Mouse (Mus musculus) liver, adult 2 months (tissue): ENCODE results near the gene Clcn6. TPM values are rescaled to one million over a fixed set of nuclear protein-coding genes. Genes with fewer than 3 reads are reported as not detected.

Experiments
- DNase-seq: peaks from one replicate; pipeline ENCODE4 v3.0.0-alpha.2; 2011; ENCODE audit warnings: low read depth, low spot score; ENCODE audit errors: extremely low read depth
- H3K27ac ChIP-seq: fragments of 200-500 bp; replicated peaks from 2 replicates; pipeline ENCODE4 v1.5.1; 2012; ENCODE audit warnings: low read depth, mild to moderate bottlenecking, control low read depth, inconsistent platforms, low read length; ENCODE audit not compliant: insufficient read depth
- H3K27me3 ChIP-seq: fragments of 200-500 bp; 2 replicates; pipeline ENCODE4 v1.6.1; 2012; ENCODE audit warnings: mild to moderate bottlenecking, moderate library complexity, low read length, inconsistent platforms; ENCODE audit not compliant: control insufficient read depth, insufficient read depth
- H3K36me3 ChIP-seq: fragments of 200-500 bp; 2 replicates; pipeline ENCODE4 v1.6.1; 2012; ENCODE audit warnings: low read length, inconsistent platforms; ENCODE audit not compliant: control insufficient read depth, insufficient read depth
- H3K4me1 ChIP-seq: fragments of 200-500 bp; 2 replicates; pipeline ENCODE4 v1.6.1; 2011; ENCODE audit warnings: low read length; ENCODE audit not compliant: control insufficient read depth, insufficient read depth
- H3K4me3 ChIP-seq: fragments of 200-500 bp; 2 replicates; pipeline ENCODE4 v1.5.1; 2011; ENCODE audit warnings: low read depth, mild to moderate bottlenecking, control low read depth, low read length, moderate library complexity; ENCODE audit not compliant: insufficient read depth
- H3K79me2 ChIP-seq: fragments of 200-500 bp; 2 replicates; pipeline ENCODE4 v1.6.1; 2012; ENCODE audit warnings: inconsistent platforms, mild to moderate bottlenecking, low read length, moderate library complexity; ENCODE audit not compliant: control insufficient read depth, insufficient read depth
- H3K9ac ChIP-seq: fragments of 200-500 bp; 2 replicates; pipeline ENCODE4 v1.6.1; 2012; ENCODE audit warnings: low read depth, mild to moderate bottlenecking, control low read depth, inconsistent platforms, low read length
- CTCF ChIP-seq: fragments of 200-500 bp; IDR thresholded peaks from 2 replicates; pipeline ENCODE4 v1.5.1; 2011; ENCODE audit warnings: low read depth, low read length, control low read depth
- POLR2A ChIP-seq: fragments of 200-500 bp; IDR thresholded peaks from 2 replicates; pipeline ENCODE4 v1.6.1; 2011; ENCODE audit warnings: low read length, control low read depth; ENCODE audit not compliant: insufficient read depth; ENCODE audit errors: extremely low read depth
- WGBS: fragments of 180-500 bp; shearing (Covaris S2); methylation state at CpG from one replicate; pipeline ENCODE4 v1.1.7; 2018; 5-methylcytosine and 5-hydroxymethylcytosine counted together
- polyA plus RNA-seq: library from polyadenylated mRNA; depleted of rRNA; stranded (reverse); fragments of >200 nt; gene quantifications from 2 replicates; pipeline ENCODE4 v1.2.3, GENCODE M21; 2012
- total RNA-seq: library from RNA; depleted of rRNA; stranded (reverse); fragments of >200 nt; gene quantifications from 2 replicates; pipeline ENCODE4 v1.2.3, GENCODE M21; 2014

The Clcn6 gene
- total and polyA plus RNA-seq, 2 experiments = 1.8 to 5.3 TPM

- no peak for TF ChIP-seq CTCF
- TF ChIP-seq POLR2A = no peak
- H3K4me3 ChIP-seq = peak overlapping the region; percentile 66
- no peaks in the 10 kb centered on the region for H3K27me3 ChIP-seq
- peaks cover 4% of the 10 kb centered on the region; the same call in 1 of the 2 replicates for H3K36me3 ChIP-seq
- no peaks in the 10 kb centered on the region; the same call in 1 of the 2 replicates for H3K79me2 ChIP-seq
- WGBS = 5% methylated on average over 19 of the region's 19 CpGs
- peak; percentile 75 for DNase-seq
- H3K27ac ChIP-seq = peak overlapping the region; percentile 70
- H3K4me1 ChIP-seq = peaks cover 19% of the 10 kb centered on the region
- peak overlapping the region; percentile 57 for H3K9ac ChIP-seq
These were observed 820 bp upstream of the Clcn6 start for GRCm38 (mm10) chr4:148039254-148040028.

- peaks cover 19% of the 10 kb centered on the region for H3K4me1 ChIP-seq
- 5% methylated on average over 26 of the region's 26 CpGs for WGBS
- TF ChIP-seq CTCF = no peak
- TF ChIP-seq POLR2A = no peak
These were observed 482 bp downstream of the Clcn6 start for GRCm38 (mm10) chr4:148038079-148038599.

GRCm38 (mm10) chr4:148035440-148035839 lies 3.2 kb downstream of the Clcn6 start:
- Histone ChIP-seq H3K4me1 (peaks cover 13% of the 10 kb centered on the region), H3K27ac (no peak overlapping the region), H3K27me3 (no peaks in the 10 kb centered on the region), H3K9ac (no peak overlapping the region), H3K36me3 (no peaks in the 10 kb centered on the region), H3K79me2 (no peaks in the 10 kb centered on the region), H3K4me3 (no peak overlapping the region)
- no peak for DNase-seq
- WGBS = 95% methylated on average over 3 of the region's 3 CpGs
- TF ChIP-seq CTCF = no peak
- TF ChIP-seq POLR2A = no peak

More at GRCm38 (mm10) chr4:148038079-148038599, 482 bp downstream of the Clcn6 start:
- H3K27me3 ChIP-seq = no peaks in the 10 kb centered on the region
- peaks cover 4% of the 10 kb centered on the region; the same call in 1 of the 2 replicates for H3K36me3 ChIP-seq
- H3K4me3 ChIP-seq = peak overlapping the region; percentile 94
- peak overlapping the region; percentile 88 for H3K27ac ChIP-seq
- DNase-seq = no peak
- no peaks in the 10 kb centered on the region; the same call in 1 of the 2 replicates for H3K79me2 ChIP-seq
- peak overlapping the region; percentile 86 for H3K9ac ChIP-seq

- WGBS = 93% methylated on average over 7 of the region's 7 CpGs
- no peak for DNase-seq
- no peaks in the 10 kb centered on the region for H3K79me2 ChIP-seq
- no peak overlapping the region for H3K9ac ChIP-seq
- no peak overlapping the region for H3K27ac ChIP-seq
- H3K27me3 ChIP-seq = no peaks in the 10 kb centered on the region
- peaks cover 6% of the 10 kb centered on the region for H3K36me3 ChIP-seq
- no peak for TF ChIP-seq POLR2A
- TF ChIP-seq CTCF = no peak
- H3K4me3 ChIP-seq = no peak overlapping the region
- 0 out of 2 replicates have a peak, but pooled peaks cover 2% of the 10 kb centered on the region for H3K4me1 ChIP-seq
These were observed 4.7 kb downstream of the Clcn6 start for GRCm38 (mm10) chr4:148033858-148034410.

- H3K27ac ChIP-seq = no peak overlapping the region
- H3K36me3 ChIP-seq = peaks cover 7% of the 10 kb centered on the region
- 58% methylated on average over 5 of the region's 5 CpGs for WGBS
- H3K4me1 ChIP-seq = no peaks in the 10 kb centered on the region
- H3K79me2 ChIP-seq = no peaks in the 10 kb centered on the region
- no peaks in the 10 kb centered on the region for H3K27me3 ChIP-seq
- DNase-seq = no peak
- H3K4me3 ChIP-seq = no peak overlapping the region
- H3K9ac ChIP-seq = no peak overlapping the region
- TF ChIP-seq CTCF (no peak), POLR2A (no peak)
These were observed 8.1 kb downstream of the Clcn6 start for GRCm38 (mm10) chr4:148030506-148030905.
